In the genomic region with DNA sequence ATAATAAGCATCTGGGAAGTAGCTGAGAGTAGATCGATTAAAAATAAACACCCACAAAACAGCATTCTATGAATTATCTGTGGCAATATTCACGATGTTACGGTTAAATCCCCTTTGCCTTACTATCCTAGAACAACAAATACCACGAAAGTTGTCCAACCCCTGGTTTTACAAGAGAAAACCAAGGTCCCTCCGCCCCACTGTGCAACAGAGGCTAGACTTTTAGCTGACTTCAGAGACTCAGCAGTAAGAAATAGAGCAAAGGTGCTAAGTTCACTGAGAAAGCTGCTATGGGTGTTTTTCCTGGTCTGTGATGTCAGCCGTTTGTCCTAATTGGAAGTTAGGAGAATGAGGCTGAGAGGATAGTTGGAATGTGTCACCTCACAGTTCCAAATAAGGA, we compare ENCODE assay signal across 8 mouse cellular contexts. TPM values are rescaled to one million over a fixed set of nuclear protein-coding genes. Genes with fewer than 3 reads are reported as not detected.
A peak's percentile ranks its signal among the peaks of the same experiment; 100 is the strongest.
DNase-seq lines count a peak whose midpoint lies in the region; ATAC-seq and TF ChIP-seq lines count a peak whose summit lies in the region.

No protein-coding gene starts in this region.

- peak overlapping the region; percentile 58; the same call in 1 of the 2 replicates for H3K27ac ChIP-seq in heart, embryonic 11.5 days (ENCODE audit: low read depth, low read length)
- no peak overlapping the region for H3K27ac ChIP-seq in CH12.LX (ENCODE audit: insufficient read depth, low read depth)
- H3K27ac ChIP-seq in forebrain, embryonic 10.5 days, result peak overlapping the region; percentile 91
- H3K27ac ChIP-seq in liver, embryonic 15.5 days (replicated peaks), result peak overlapping the region; percentile 68; the same call in 1 of the 2 replicates

- ATAC-seq in heart, embryonic 11.5 days (replicated peaks; ENCODE audit: insufficient number of reproducible peaks, low FRiP score, low TSS enrichment), result no peak
- no peak for ATAC-seq in liver, embryonic 15.5 days (ENCODE audit: insufficient read depth)

- WGBS in heart, embryonic 11.5 days (ENCODE audit: insufficient replicate concordance), result 48% methylated on average over 6 of the region's 6 CpGs
- WGBS in forebrain, embryonic 10.5 days, result 57% methylated on average over 6 of the region's 6 CpGs
- WGBS in liver, embryonic 15.5 days (ENCODE audit: insufficient replicate concordance), result 33% methylated on average over 6 of the region's 6 CpGs

- H3K27me3 ChIP-seq in heart, embryonic 11.5 days (ENCODE audit: control insufficient read depth, insufficient read depth, low read length), result peaks cover 12% of the 10 kb centered on the region
- H3K27me3 ChIP-seq in CH12.LX (replicated peaks), result no peaks in the 10 kb centered on the region
- H3K27me3 ChIP-seq in forebrain, embryonic 10.5 days (ENCODE audit: poor library complexity, severe bottlenecking), result peaks cover 48% of the 10 kb centered on the region
- peaks cover 15% of the 10 kb centered on the region; the same call in 1 of the 2 replicates for H3K27me3 ChIP-seq in liver, embryonic 15.5 days

- TF ChIP-seq CTCF in CH12.LX (conservative IDR thresholded peaks at IDR 0.05 in 1 of 2, IDR thresholded peaks at IDR 0.05 in 1 of 2; ENCODE audit: low read depth in 2 of 2, low read length in 2 of 2), result no peak

- H3K9ac ChIP-seq in heart, embryonic 11.5 days (ENCODE audit: low read depth, low read length), result peak overlapping the region; percentile 78; the same call in 1 of the 2 replicates
- peak overlapping the region; percentile 65 for H3K9ac ChIP-seq in CH12.LX (ENCODE audit: insufficient read depth, low read depth)
- no peak overlapping the region for H3K9ac ChIP-seq in liver, embryonic 15.5 days

- no peaks in the 10 kb centered on the region for H3K9me3 ChIP-seq in heart, embryonic 11.5 days (replicated peaks; ENCODE audit: control insufficient read depth, low read length)
- no peaks in the 10 kb centered on the region for H3K9me3 ChIP-seq in CH12.LX (replicated peaks; ENCODE audit: low read length)
- H3K9me3 ChIP-seq in forebrain, embryonic 10.5 days, result no peaks in the 10 kb centered on the region
- no peaks in the 10 kb centered on the region for H3K9me3 ChIP-seq in liver, embryonic 15.5 days (replicated peaks)

- TF ChIP-seq RAD21 in CH12.LX (IDR thresholded peaks at IDR 0.05; ENCODE audit: low read depth, low read length), result no peak

- TF ChIP-seq POLR2A in CH12.LX (IDR thresholded peaks at IDR 0.05; ENCODE audit: low read depth, low read length), result no peak

- H3K4me1 ChIP-seq in heart, embryonic 11.5 days (ENCODE audit: control insufficient read depth, insufficient read depth, low read length), result peaks cover 8% of the 10 kb centered on the region; the same call in 1 of the 2 replicates
- peaks cover 9 to 33% of the 10 kb centered on the region in 2 experiments; a peak in 3 of 4 replicates for H3K4me1 ChIP-seq in CH12.LX (ENCODE audit: control insufficient read depth in 1 of 2, insufficient read depth in 2 of 2)
- H3K4me1 ChIP-seq in forebrain, embryonic 10.5 days, result peaks cover 35% of the 10 kb centered on the region
- peaks cover 28% of the 10 kb centered on the region for H3K4me1 ChIP-seq in liver, embryonic 15.5 days (replicated peaks)

- no peaks in the 10 kb centered on the region for H3K79me2 ChIP-seq in CH12.LX (replicated peaks; ENCODE audit: control insufficient read depth, extremely low read depth, insufficient read depth, poor library complexity, severe bottlenecking)

- peak overlapping the region; percentile 61 for H3K4me3 ChIP-seq in heart, embryonic 11.5 days (ENCODE audit: low read depth, low read length)
- H3K4me3 ChIP-seq in CH12.LX (replicated peaks in 1 of 3; ENCODE audit: low read depth in 2 of 3, low read length in 2 of 3, poor library complexity in 1 of 3), result peak overlapping the region; percentile 57 to 78 (median 59)
- H3K4me3 ChIP-seq in forebrain, embryonic 10.5 days, result peak overlapping the region; percentile 69
- peak overlapping the region; percentile 61 for H3K4me3 ChIP-seq in liver, embryonic 15.5 days (replicated peaks)

- in situ Hi-C loops in CH12.LX (cut with MboI; ENCODE audit: low pct_ligation_motif_present, low pct_unique_long_range_greater_than_20kb, low sequenced_read_pairs), result loop anchor here (5.0 kb wide), 1 partner anchor 39 kb away; no protein-coding TSS in a partner anchor

- peak overlapping the region; percentile 93 for H3K4me2 ChIP-seq in heart, embryonic 11.5 days
- H3K4me2 ChIP-seq in CH12.LX (ENCODE audit: insufficient read depth, low read depth, poor library complexity, severe bottlenecking), result peak overlapping the region; percentile 3
- peak overlapping the region; percentile 89 for H3K4me2 ChIP-seq in liver, embryonic 15.5 days

- TF ChIP-seq EP300 in CH12.LX (IDR thresholded peaks at IDR 0.05; ENCODE audit: low read length), result no peak

- intact Hi-C loops in gastrocnemius, postnatal 14 days (cut with DNase I; ENCODE audit: low total_unique reads), result no loop called here

- no peaks in the 10 kb centered on the region for H3K36me3 ChIP-seq in heart, embryonic 11.5 days (ENCODE audit: control insufficient read depth, insufficient read depth, low read length)
- H3K36me3 ChIP-seq in CH12.LX (replicated peaks in 1 of 2; ENCODE audit: control insufficient read depth in 1 of 2, insufficient read depth in 1 of 2, low read length in 1 of 2), result peaks cover 12 to 50% of the 10 kb centered on the region in 2 experiments
- H3K36me3 ChIP-seq in forebrain, embryonic 10.5 days (replicated peaks), result peaks cover 11% of the 10 kb centered on the region; the same call in 1 of the 2 replicates
- 0 out of 2 replicates have a peak, but pooled peaks cover 6% of the 10 kb centered on the region for H3K36me3 ChIP-seq in liver, embryonic 15.5 days (replicated peaks)

- DNase-seq in heart, adult 9 months (ENCODE audit: low spot score in 2 of 2), result no peak
- no peak for DNase-seq in CH12.LX (ENCODE audit: extremely low read depth)
- no peak for DNase-seq in forebrain, embryonic 10.5 days (ENCODE audit: extremely low spot score, low spot score)
- DNase-seq in testis, postnatal 14 days (ENCODE audit: low spot score), result no peak
- DNase-seq in gastrocnemius, postnatal 14 days, result no peak
- no peak for DNase-seq in right cerebral cortex, postnatal 25 days

- dilution Hi-C loops in CH12.LX (cut with MboI; ENCODE audit: extremely low pct_ligation_motif_present, extremely low pct_unique_long_range_greater_than_20kb, low sequenced_read_pairs), result no loop called here

TF ChIP-seq in CH12.LX, 34 proteins besides CTCF, POLR2A, EP300 and RAD21:
- TF ChIP-seq NELFE (IDR thresholded peaks at IDR 0.05; ENCODE audit: low read depth, low read length) (no peak), USF2 (conservative IDR thresholded peaks at IDR 0.05; ENCODE audit: low read depth, low read length) (no peak), PAX5 (IDR thresholded peaks at IDR 0.05; ENCODE audit: low read length) (no peak), JUN (IDR thresholded peaks at IDR 0.05; ENCODE audit: insufficient read depth, low read depth, low read length) (no peak), CHD2 (IDR thresholded peaks at IDR 0.05; ENCODE audit: low read length) (no peak), NRF1 (IDR thresholded peaks at IDR 0.05; ENCODE audit: low read depth, low read length) (no peak)

RNA-seq across cellular contexts. Expression of gene Apobr, which starts 1.0 kb away (rescaled TPM):
- 0.13 and 0.31 TPM in 2 replicates for polyA plus RNA-seq in heart, embryonic 11.5 days (2014; fragmentation: Nextera tagmentation; extraction: Ambion mirVana)
- 1.3 and 1.8 TPM in 2 replicates for total RNA-seq in CH12.LX (2012; rRNA removed)
- total RNA-seq in CH12.LX (2014; rRNA removed), result 1.5 and 1.6 TPM in 2 replicates
- 9.7 and 10.1 TPM in 2 replicates for polyA plus RNA-seq in CH12.LX (2012; ENCODE audit: insufficient read length, low read depth)
- 0.67 and 0.79 TPM in 2 replicates for polyA plus RNA-seq in forebrain, embryonic 10.5 days (2016; fragmentation: Nextera tagmentation; extraction: Ambion mirVana)
- polyA plus RNA-seq in liver, embryonic 15.5 days (2015; fragmentation: Nextera tagmentation; extraction: Ambion mirVana), result 2.3 and 2.5 TPM in 2 replicates
- total RNA-seq in gastrocnemius, postnatal 14 days (2021), result under 1 TPM; 0.55 to 0.88 TPM

RNA-seq across cellular contexts. Expression of gene Cln3, which starts 1.9 kb away (rescaled TPM):
- polyA plus RNA-seq in heart, embryonic 11.5 days (2014; fragmentation: Nextera tagmentation; extraction: Ambion mirVana), result 16.3 and 19.7 TPM in 2 replicates
- total RNA-seq in CH12.LX (2012; rRNA removed) (20.7 and 21.9 TPM in 2 replicates), CH12.LX (2014; rRNA removed) (19.1 and 19.2 TPM in 2 replicates)
- polyA plus RNA-seq in CH12.LX (2012; ENCODE audit: insufficient read length, low read depth), result 46.2 and 47.2 TPM in 2 replicates
- polyA plus RNA-seq in forebrain, embryonic 10.5 days (2016; fragmentation: Nextera tagmentation; extraction: Ambion mirVana), result 20.7 and 25.8 TPM in 2 replicates
- polyA plus RNA-seq in liver, embryonic 15.5 days (2015; fragmentation: Nextera tagmentation; extraction: Ambion mirVana), result 11.9 and 12.6 TPM in 2 replicates
- 1 to 10 TPM; 6.5 to 7.6 TPM for total RNA-seq in gastrocnemius, postnatal 14 days (2021)

RNA-seq across cellular contexts. Expression of gene Il27, which starts 11.0 kb away (rescaled TPM):
- polyA plus RNA-seq in heart, embryonic 11.5 days (2014; fragmentation: Nextera tagmentation; extraction: Ambion mirVana), result not detected in 2 replicates
- total RNA-seq in CH12.LX (2012; rRNA removed) (not detected in 2 replicates), CH12.LX (2014; rRNA removed) (not detected in 2 replicates)
- polyA plus RNA-seq in CH12.LX (2012; ENCODE audit: insufficient read length, low read depth), result 0.31 TPM in 1 of 2 replicates, not detected in the other
- polyA plus RNA-seq in forebrain, embryonic 10.5 days (2016; fragmentation: Nextera tagmentation; extraction: Ambion mirVana), result not detected in 2 replicates
- 0.12 and 0.18 TPM in 2 replicates for polyA plus RNA-seq in liver, embryonic 15.5 days (2015; fragmentation: Nextera tagmentation; extraction: Ambion mirVana)
- not detected for total RNA-seq in gastrocnemius, postnatal 14 days (2021)

RNA-seq across cellular contexts. Expression of gene Eif3c, which starts 17.6 kb away (rescaled TPM):
- polyA plus RNA-seq in heart, embryonic 11.5 days (2014; fragmentation: Nextera tagmentation; extraction: Ambion mirVana), result 129 and 133 TPM in 2 replicates
- total RNA-seq in CH12.LX (2012; rRNA removed) (246 and 276 TPM in 2 replicates), CH12.LX (2014; rRNA removed) (194 and 202 TPM in 2 replicates)
- 330 and 348 TPM in 2 replicates for polyA plus RNA-seq in CH12.LX (2012; ENCODE audit: insufficient read length, low read depth)
- polyA plus RNA-seq in forebrain, embryonic 10.5 days (2016; fragmentation: Nextera tagmentation; extraction: Ambion mirVana), result 230 and 233 TPM in 2 replicates
- polyA plus RNA-seq in liver, embryonic 15.5 days (2015; fragmentation: Nextera tagmentation; extraction: Ambion mirVana), result 79.3 and 86.2 TPM in 2 replicates
- total RNA-seq in gastrocnemius, postnatal 14 days (2021), result 100 to 1,000 TPM; 135 to 136 TPM

RNA-seq across cellular contexts. Expression of gene Nupr1, which starts 46.9 kb away (rescaled TPM):
- polyA plus RNA-seq in heart, embryonic 11.5 days (2014; fragmentation: Nextera tagmentation; extraction: Ambion mirVana), result 1.2 and 2.8 TPM in 2 replicates
- 4.9 and 13.9 TPM in 2 replicates for total RNA-seq in CH12.LX (2012; rRNA removed)
- total RNA-seq in CH12.LX (2014; rRNA removed), result 5.5 and 6.4 TPM in 2 replicates
- polyA plus RNA-seq in CH12.LX (2012; ENCODE audit: insufficient read length, low read depth), result 12.5 and 13.5 TPM in 2 replicates
- polyA plus RNA-seq in forebrain, embryonic 10.5 days (2016; fragmentation: Nextera tagmentation; extraction: Ambion mirVana), result 1.3 and 2.0 TPM in 2 replicates
- 3.7 and 4.6 TPM in 2 replicates for polyA plus RNA-seq in liver, embryonic 15.5 days (2015; fragmentation: Nextera tagmentation; extraction: Ambion mirVana)
- total RNA-seq in gastrocnemius, postnatal 14 days (2021), result 10 to 100 TPM; 15.4 to 18.3 TPM

Comparison
In these comparisons a context has a peak if more than half of its experiments do, and no peak if none do; other contexts are left out.
1. H3K4me2 ChIP-seq: peak in every context shown above with its lines; median percentile 93 in heart, embryonic 11.5 days; 89 in liver, embryonic 15.5 days; 3 in CH12.LX.